Mouse (Mus musculus) cortical plate, adult 2 months (tissue): Measurements from ENCODE around the gene Mrpl39. TPM values are rescaled to one million over a fixed set of nuclear protein-coding genes. Genes with fewer than 3 reads are reported as not detected.

Source experiments
- H3K27ac ChIP-seq: fragments of 200-500 bp; 2 replicates; pipeline ENCODE4 v1.5.1; 2012; ENCODE audit warnings: low read length, control low read depth, inconsistent platforms; ENCODE audit not compliant: insufficient read depth
- H3K4me1 ChIP-seq: fragments of 200-500 bp; 2 replicates; pipeline ENCODE4 v1.6.1; 2011; ENCODE audit warnings: low read length; ENCODE audit not compliant: control insufficient read depth, insufficient read depth
- H3K4me3 ChIP-seq: fragments of 200-500 bp; 2 replicates; pipeline ENCODE4 v1.5.1; 2011; ENCODE audit warnings: mild to moderate bottlenecking, low read length, control low read depth; ENCODE audit not compliant: insufficient read depth
- CTCF ChIP-seq: fragments of 200-500 bp; IDR thresholded peaks from 2 replicates; pipeline ENCODE4 v1.5.1; 2011; ENCODE audit warnings: mild to moderate bottlenecking, control low read depth, low read length; ENCODE audit not compliant: insufficient read depth; ENCODE audit errors: extremely low read depth
- POLR2A ChIP-seq: fragments of 200-500 bp; IDR thresholded peaks from 2 replicates; pipeline ENCODE4 v1.6.1; 2011; ENCODE audit warnings: mild to moderate bottlenecking, low read length, control low read depth; ENCODE audit not compliant: insufficient read depth; ENCODE audit errors: extremely low read depth
- polyA plus RNA-seq: library from polyadenylated mRNA; depleted of rRNA; stranded (reverse); fragments of >200 nt; gene quantifications from 2 replicates; pipeline ENCODE4 v1.2.3, GENCODE M21; 2012

The Mrpl39 gene
- polyA plus RNA-seq, 1 experiment: 20.6 TPM

DNA sequence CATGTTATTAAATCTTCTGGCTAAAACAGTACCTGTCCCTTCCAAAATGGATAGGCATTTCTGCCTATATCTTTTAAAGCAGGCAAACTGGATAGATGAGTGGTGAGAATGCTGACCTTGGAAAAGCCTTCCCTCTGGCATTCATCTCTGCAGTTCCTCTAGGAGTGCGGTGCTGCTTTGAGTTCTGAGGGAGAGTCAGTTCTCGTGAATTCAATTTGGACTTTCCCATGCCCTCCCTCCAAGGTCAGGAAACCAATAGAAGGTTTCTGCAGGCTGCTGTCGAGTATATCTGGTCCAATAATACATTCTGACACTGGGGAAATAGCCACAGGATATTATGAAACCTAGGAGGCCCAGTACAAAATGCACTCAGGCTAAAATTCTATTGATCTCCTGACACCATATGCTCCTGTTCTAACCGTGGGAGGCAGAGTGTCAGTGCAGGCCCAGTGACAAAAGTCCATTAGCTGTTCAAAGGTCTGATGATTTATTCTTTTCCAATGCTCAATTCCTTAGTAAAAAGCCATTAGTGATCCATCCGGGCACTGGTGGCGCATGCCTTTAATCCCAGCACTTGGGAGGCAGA, 10.3 kb upstream of the Mrpl39 start:
- H3K4me3 ChIP-seq: no peak overlapping the region
- TF ChIP-seq CTCF: no peak
- no peak for TF ChIP-seq POLR2A
- no peaks in the 10 kb centered on the region for H3K4me1 ChIP-seq
- no peak overlapping the region for H3K27ac ChIP-seq

DNA sequence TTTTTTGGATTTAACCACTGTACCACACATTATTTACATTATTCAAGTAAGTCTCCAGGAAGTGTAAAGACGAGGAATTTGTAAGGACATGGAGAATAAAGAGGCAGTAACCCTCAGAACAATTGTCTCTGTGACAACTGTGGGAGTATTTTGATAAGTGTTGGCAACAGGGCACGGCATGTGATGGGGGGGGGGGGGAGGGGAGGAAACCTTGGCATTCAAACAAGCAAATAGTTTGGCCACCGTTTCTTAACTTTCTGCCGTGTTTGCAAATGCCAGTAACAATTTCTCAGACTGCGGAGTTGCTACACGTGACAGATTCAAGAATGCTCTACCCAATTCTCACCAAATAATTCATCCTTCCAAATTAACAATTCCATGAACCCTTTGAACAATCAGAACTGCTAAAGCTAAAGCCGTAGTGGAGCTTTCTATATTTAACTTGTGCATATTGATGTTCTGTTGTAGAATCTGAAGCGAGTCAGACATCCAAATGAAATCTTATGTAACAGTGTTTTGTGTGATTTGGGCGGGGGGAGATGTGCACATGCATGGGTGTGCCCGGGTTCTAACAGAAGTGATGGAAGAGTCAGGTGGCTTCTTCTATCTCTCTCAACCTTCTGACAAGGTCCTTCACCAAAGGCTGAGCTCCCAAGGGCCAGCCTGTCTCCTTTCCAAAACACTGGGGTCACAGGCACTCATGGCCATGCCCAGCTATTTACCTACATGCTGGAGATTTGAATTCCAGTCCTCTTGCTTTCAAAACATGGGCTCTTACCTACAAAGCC, 9.4 kb upstream of the Mrpl39 start:
- TF ChIP-seq POLR2A (no peak), CTCF (no peak)
- H3K27ac ChIP-seq: no peak overlapping the region
- no peaks in the 10 kb centered on the region for H3K4me1 ChIP-seq
- H3K4me3 ChIP-seq: no peak overlapping the region

DNA sequence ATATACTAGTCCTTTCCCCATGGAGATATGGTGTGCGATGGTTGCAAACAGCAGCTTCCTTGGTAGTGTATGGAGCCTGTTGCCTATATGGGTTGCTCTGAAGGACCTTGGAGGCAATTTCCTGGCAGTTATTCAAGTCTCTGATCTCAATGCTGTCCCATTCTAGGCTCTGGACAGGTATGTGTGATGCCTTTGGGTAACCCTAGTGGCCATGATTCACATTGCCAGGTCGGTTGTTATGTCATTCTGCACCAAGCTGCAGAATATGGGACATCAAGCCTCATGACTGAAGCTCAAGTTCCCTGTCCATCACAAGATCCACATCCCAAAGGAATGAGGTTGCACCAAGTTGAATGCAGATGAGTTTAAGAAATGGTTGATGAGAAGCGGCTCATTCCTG, 1.8 kb upstream of the Mrpl39 start:
- no peak for TF ChIP-seq POLR2A
- no peak for TF ChIP-seq CTCF
- Histone ChIP-seq H3K4me1 (peaks cover 3% of the 10 kb centered on the region; the same call in 1 of the 2 replicates), H3K4me3 (no peak overlapping the region), H3K27ac (no peak overlapping the region)

DNA sequence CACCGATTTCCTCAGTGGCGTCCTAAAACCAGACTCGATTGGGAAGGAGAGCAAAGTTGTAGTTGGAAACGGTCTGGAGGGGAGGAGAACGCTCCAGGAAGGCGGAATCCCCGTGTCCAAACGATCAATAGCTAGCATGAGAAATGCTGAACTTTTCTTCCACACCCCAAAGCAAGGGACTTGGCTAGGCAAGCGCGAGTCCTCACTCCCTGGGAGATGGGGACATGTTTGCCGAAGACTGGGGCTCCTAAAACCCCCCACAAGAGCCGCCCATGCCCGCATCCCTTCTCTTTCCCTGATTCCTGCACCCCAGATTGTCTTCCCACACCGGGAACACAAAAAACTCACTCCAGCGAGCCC, 756 bp downstream of the Mrpl39 start:
- peak overlapping the region; percentile 73 for H3K4me3 ChIP-seq
- TF ChIP-seq CTCF: no peak
- TF ChIP-seq POLR2A: no peak
- peaks cover 3% of the 10 kb centered on the region; the same call in 1 of the 2 replicates for H3K4me1 ChIP-seq
- no peak overlapping the region for H3K27ac ChIP-seq

DNA sequence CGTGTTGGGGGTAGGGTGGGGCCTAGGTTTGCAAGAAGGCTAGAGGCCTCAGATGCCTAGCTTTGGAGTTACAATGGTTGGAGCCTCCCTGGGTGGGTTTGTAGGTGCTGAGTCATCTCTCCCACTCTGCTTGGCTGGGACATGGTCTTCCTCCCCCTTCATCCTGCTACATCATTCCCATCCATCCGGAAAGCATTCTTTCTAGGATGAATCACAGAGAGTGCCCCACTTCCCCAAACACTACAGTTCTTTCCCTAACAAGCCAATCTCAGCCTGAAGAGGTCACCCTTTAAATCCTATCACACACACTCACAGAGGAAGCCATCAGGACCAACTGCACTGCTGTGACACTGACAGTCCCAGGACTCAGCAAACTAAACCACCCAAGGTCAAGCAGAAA, 14.9 kb downstream of the Mrpl39 start:
- Histone ChIP-seq H3K4me1 (no peaks in the 10 kb centered on the region; the same call in 1 of the 2 replicates), H3K4me3 (no peak overlapping the region), H3K27ac (no peak overlapping the region)
- TF ChIP-seq POLR2A (no peak), CTCF (no peak)

DNA sequence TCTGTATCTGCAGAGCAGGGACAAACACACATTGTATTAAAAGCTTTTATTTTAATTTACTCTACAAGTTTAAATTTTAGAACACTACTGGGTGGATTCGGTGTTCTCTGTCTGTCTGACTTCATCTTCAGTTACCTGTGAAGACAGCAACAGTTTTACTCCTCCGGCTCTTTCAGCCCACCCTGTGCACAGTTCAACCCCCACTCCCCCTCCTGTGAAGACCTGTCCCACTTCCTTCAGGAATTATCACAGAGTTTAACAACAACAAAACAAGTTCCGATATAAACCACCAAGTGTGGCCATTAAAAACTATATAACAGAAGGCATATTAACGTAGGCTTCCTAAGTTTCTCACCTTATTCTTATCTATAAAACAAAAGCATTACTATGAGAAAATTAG, 17.3 kb downstream of the Mrpl39 start:
- Histone ChIP-seq H3K4me3 (no peak overlapping the region), H3K4me1 (no peaks in the 10 kb centered on the region; the same call in 1 of the 2 replicates), H3K27ac (no peak overlapping the region)
- TF ChIP-seq POLR2A (no peak), CTCF (no peak)

DNA sequence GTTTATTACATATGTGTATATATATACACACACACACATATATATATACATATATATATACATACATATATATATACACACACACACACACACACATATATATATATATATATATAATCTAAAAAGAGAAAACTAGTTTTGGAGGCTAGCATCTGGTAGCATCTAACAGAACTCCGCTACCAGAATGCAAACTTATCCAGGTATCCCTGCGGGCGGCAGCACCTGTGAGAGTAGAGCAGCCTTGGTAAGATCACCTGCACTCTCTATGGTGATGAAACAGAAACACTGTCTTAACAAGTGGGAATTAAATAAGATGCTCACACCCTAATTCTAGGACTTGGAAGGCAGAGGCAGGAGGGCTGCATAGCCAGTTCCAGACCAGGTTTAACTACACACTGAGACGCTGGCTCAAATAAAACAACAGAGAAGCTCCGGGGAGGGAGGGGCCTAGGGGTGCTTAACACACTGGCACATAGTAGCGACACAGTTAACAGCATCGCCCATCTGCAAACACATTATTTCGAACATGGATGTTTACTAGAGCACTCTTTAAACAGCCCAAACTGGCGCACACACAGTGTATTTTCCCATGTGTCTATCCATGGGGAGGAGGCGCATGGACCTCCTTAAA, 17.8 kb downstream of the Mrpl39 start:
- Histone ChIP-seq H3K27ac (no peak overlapping the region), H3K4me1 (no peaks in the 10 kb centered on the region; the same call in 1 of the 2 replicates), H3K4me3 (no peak overlapping the region)
- TF ChIP-seq POLR2A (no peak), CTCF (no peak)

DNA sequence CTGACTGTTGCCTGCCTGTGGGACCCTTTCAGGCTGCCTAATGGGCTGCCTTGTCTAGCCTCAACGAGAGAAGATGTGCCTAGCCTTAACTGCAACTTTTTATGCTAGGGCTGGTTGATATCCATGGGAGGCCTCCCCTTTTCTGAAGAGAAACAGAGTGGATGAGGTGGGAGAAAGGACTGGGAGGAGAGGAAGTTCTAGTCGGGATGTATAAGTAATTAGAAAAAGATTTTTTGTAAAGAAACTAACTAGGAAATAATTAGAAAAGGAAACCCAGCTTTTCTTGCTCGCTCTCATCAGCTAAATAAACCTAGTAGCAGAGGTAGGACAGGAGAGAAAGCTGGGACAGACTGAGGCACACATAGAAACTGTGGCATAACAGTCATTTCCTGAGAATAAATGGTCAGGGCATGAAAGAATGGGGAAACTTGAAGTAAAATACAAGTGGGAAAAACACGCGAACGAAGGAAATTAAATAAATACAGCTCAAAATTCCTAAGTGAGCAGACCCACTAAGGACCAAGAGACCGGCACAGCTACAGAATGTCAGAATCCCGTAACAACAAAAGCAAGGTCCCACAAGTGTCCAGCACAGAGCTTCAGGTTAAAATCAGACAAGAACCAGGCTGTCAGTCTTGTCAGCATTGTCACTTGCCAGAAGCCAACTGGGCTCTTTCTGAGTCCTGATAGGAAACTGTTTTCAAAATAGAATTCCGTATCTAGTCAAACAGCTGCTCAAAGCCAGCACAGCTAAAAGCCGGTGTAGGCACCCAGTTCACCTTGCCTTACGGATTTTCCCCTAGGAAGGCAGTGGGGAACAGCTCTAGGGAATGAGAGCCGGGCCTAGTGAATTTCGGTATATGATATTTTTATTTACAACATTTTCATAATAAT, 18.6 kb downstream of the Mrpl39 start:
- TF ChIP-seq POLR2A (no peak), CTCF (no peak)
- no peaks in the 10 kb centered on the region; the same call in 1 of the 2 replicates for H3K4me1 ChIP-seq
- no peak overlapping the region for H3K4me3 ChIP-seq
- H3K27ac ChIP-seq: no peak overlapping the region

DNA sequence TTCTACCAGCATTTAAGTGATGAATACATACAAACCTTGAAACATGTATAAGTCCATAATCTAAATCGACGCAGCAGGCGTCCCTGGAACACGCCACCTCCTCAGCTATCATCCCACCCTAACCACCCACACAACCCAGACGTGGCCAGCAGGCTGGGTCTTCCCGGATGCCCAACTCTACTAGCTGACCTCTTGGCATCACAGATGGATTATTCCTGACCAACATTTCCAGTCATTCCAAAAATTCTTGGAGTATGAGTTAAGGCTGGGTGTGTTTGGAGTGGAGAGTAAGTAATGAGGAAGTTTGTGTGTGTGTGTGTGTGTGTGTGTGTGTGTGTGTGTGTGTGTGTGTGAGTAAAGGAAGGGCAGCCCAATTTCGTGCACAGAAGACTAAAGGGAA, 19.3 kb downstream of the Mrpl39 start:
- no peaks in the 10 kb centered on the region; the same call in 1 of the 2 replicates for H3K4me1 ChIP-seq
- no peak for TF ChIP-seq POLR2A
- TF ChIP-seq CTCF: no peak
- no peak overlapping the region for H3K4me3 ChIP-seq
- no peak overlapping the region for H3K27ac ChIP-seq

DNA sequence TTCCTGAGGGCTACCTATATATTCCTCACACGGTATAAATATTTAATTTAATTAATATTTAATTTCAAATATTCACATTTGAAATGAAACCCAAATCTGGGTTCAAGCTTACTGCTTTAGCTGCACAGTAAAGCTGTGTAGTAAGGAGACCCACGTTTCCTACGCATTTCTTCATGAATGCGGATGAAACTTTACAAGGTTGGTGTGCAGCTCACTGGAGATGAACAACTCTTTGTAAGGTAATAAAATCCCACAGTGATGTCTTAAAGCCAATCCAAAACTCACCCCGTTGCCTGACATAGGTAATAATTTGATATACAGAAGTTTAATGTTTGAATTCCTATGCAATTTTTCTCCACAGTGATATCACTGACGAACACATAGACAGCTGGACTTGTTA, 20.6 kb downstream of the Mrpl39 start:
- no peak overlapping the region for H3K27ac ChIP-seq
- no peak overlapping the region for H3K4me3 ChIP-seq
- no peak for TF ChIP-seq POLR2A
- no peak for TF ChIP-seq CTCF
- no peaks in the 10 kb centered on the region for H3K4me1 ChIP-seq
